Mouse (Mus musculus): ENCODE measurements around the gene Runx1.

The Runx1 gene

DNA sequence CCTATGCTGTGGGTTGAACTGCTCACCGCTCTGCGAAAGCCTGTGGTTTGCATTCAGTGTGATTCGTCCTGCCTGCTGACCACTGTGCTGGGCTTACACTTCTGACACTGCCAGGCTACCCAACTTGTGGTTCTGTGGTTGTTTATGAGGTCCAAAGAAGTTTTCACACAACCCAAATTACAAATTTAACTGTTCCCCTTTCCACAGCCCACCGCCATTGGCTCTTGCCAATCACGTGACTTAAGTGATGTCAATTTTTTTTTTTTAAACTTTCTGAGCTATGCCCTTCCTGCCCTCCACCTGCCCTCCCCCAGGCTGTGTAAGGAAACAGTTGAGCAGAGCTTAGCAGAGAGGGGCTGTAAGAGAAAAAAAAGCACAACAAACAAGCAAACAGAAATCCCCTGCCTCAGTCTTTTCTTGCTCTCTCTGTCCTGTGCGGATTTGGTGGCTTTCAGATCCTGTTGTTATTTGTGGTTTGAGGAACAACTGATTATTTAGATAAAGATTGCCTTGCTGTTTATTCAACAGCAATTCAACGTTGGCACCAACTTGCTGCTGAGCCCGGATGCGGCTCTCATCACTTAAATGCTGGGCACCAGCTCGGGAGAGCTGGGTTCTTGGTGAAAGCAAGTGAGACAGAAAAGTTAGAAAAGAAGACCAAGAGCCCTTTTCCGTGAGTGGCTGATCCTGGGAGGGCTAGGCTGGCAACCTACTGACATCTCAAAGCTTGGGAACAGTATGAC, at the start of gene Runx1:
Gene Runx1 (minus strand): TSS at position 242 of the 743 bp plus-strand sequence.
- peak; percentile 93 for DNase-seq (ENCODE audit: low read depth, low spot score)
- Histone ChIP-seq H3K36me3 (ENCODE audit: control insufficient read depth, insufficient read depth, low read length, poor library complexity, severe bottlenecking) (no peaks in the 10 kb centered on the region; the same call in 1 of the 2 replicates), H3K27me3 (ENCODE audit: control insufficient read depth, insufficient read depth, low read length, poor library complexity, severe bottlenecking) (no peaks in the 10 kb centered on the region)

DNA sequence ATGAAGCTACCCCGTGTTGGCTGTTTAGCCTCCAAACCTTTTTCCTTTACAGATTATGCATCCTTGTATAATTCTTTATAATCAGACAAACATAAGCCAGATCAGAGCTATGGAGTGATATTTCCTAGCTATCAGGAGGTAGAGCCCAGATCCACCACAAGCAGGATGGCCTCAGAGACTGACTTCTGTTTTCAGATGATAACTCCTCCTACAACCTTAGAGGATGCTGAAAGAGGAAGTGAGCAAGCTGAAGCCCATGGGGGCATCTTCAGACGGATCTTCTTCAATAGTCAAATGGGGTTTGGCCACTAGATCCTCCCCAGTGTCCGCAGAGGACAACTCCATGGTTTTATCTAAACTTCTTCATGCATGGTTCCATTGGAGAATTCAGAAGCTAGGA, 48.1 kb upstream of the Runx1 start:
- no peaks in the 10 kb centered on the region for H3K36me3 ChIP-seq (ENCODE audit: control insufficient read depth, insufficient read depth, low read length, poor library complexity, severe bottlenecking)
- DNase-seq (ENCODE audit: low read depth, low spot score): peak; percentile 82
- no peaks in the 10 kb centered on the region for H3K27me3 ChIP-seq (ENCODE audit: control insufficient read depth, insufficient read depth, low read length, poor library complexity, severe bottlenecking)

DNA sequence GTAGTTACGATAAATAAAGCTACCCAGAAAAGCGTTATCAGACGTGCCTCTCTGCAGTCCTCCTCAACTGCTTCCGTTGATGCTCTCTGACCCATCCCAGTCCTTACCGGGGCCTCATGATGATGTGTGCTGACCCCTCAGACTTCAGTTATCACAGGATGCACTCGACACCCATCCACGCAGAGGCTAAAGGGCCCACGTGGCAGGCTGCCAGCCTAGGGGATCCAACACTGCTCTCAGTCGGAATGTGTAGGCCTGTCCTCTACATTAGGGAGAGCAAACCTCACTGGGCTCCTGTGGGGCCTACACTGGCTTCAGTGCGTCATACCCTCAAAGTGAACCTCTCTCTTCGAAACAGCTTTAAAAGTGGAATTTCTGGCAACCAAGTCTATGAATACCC, 45.8 kb upstream of the Runx1 start:
- H3K36me3 ChIP-seq (ENCODE audit: control insufficient read depth, insufficient read depth, low read length, poor library complexity, severe bottlenecking): no peaks in the 10 kb centered on the region
- no peak for DNase-seq (ENCODE audit: low read depth, low spot score)
- H3K27me3 ChIP-seq (ENCODE audit: control insufficient read depth, insufficient read depth, low read length, poor library complexity, severe bottlenecking): no peaks in the 10 kb centered on the region

DNA sequence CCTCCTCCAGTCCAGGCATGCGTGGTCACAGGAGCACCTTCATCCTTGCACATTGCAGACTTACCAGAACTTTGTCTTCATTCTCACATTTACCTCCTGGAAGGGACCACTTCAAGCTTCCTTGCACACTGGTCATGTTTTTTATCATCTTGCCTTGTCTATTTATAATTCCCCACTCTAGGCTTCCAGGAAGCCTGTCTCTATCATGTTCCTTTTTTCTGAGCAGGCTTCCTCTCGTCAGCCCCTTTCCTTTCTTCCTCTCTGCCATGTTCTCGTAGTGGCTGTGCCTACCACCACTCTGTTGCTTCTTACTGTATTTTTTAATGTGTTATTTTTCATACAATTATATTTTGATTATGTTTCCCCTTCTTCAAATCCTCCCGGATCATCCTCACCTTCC, 42.6 kb upstream of the Runx1 start:
- Histone ChIP-seq H3K27me3 (ENCODE audit: control insufficient read depth, insufficient read depth, low read length, poor library complexity, severe bottlenecking) (no peaks in the 10 kb centered on the region), H3K36me3 (ENCODE audit: control insufficient read depth, insufficient read depth, low read length, poor library complexity, severe bottlenecking) (no peaks in the 10 kb centered on the region)
- peak; percentile 27 for DNase-seq (ENCODE audit: low read depth, low spot score)

DNA sequence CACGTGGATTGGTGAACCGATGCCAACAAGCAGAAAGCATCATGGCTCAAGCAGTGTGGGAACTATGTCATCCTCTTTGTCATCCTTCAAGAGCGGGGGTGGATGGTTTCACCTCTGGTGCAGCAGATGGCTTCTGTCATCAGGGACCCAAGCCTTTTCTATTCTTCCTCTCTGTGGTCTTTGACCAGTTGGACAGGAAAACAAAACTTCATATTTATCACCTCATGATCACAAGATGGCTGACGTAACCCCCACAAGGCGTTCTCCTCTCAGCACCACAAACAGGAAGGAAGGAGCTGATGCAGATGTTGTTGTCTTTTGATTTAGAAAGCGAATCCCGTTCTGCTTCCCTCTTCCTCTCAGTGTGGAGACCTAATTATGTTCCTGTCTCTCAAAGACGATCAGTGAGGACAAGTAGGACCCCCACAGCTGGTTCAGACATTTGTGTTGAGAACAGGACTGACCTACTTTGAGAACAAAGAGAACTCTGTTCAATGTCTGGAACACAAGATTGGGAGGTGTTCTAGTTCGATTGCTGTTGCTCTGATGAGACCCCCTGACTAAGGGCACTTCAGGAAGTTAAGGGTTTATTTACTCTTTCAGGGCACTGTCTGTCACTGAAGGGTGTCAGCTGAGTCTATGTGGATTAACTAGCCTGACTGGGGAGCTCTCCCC, 41.4 kb upstream of the Runx1 start:
- peak; percentile 81 for DNase-seq (ENCODE audit: low read depth, low spot score)
- Histone ChIP-seq H3K36me3 (ENCODE audit: control insufficient read depth, insufficient read depth, low read length, poor library complexity, severe bottlenecking) (no peaks in the 10 kb centered on the region), H3K27me3 (ENCODE audit: control insufficient read depth, insufficient read depth, low read length, poor library complexity, severe bottlenecking) (no peaks in the 10 kb centered on the region)

DNA sequence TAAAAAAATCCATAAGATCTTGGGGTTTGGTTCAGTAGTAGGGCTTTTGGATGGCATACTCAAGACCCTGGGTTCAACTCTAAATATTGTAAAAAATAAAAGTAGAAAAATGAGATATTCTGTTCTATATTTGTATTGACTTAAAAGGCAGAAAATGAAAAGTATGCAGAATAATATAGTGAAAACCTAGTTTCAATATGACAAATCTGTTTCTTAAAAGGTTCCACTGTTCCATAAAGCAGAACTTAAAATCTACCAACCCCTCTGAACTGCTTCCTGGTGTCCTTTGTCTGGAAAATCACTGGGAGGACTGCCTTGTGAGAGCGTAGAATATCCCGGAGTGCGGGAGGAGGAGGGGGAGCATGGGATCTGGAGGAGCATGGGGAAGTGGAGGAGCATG, 39.4 kb upstream of the Runx1 start:
- peak; percentile 19 for DNase-seq (ENCODE audit: low read depth, low spot score)
- H3K36me3 ChIP-seq (ENCODE audit: control insufficient read depth, insufficient read depth, low read length, poor library complexity, severe bottlenecking): no peaks in the 10 kb centered on the region
- no peaks in the 10 kb centered on the region for H3K27me3 ChIP-seq (ENCODE audit: control insufficient read depth, insufficient read depth, low read length, poor library complexity, severe bottlenecking)

DNA sequence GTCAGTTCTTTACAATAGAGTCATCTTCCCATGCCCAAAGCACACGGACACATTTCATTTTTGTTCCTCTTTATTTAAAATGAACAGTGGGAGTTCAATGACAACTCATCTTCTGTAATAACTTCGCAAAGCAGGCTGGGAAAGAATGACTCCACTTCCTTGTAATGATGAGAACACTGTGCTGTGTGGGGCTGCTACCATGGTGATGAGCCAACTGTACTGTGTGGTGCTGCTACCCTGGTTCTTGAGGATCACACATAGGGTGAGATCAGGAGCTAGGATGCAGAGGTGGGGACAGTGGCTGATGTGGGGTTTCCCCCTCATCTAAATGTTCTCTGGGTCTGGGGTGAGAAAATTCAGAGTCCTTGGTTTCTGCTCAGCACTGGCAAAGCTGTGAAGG, 38.2 kb upstream of the Runx1 start:
- peak; percentile 50 for DNase-seq (ENCODE audit: low read depth, low spot score)
- no peaks in the 10 kb centered on the region for H3K27me3 ChIP-seq (ENCODE audit: control insufficient read depth, insufficient read depth, low read length, poor library complexity, severe bottlenecking)
- H3K36me3 ChIP-seq (ENCODE audit: control insufficient read depth, insufficient read depth, low read length, poor library complexity, severe bottlenecking): no peaks in the 10 kb centered on the region

DNA sequence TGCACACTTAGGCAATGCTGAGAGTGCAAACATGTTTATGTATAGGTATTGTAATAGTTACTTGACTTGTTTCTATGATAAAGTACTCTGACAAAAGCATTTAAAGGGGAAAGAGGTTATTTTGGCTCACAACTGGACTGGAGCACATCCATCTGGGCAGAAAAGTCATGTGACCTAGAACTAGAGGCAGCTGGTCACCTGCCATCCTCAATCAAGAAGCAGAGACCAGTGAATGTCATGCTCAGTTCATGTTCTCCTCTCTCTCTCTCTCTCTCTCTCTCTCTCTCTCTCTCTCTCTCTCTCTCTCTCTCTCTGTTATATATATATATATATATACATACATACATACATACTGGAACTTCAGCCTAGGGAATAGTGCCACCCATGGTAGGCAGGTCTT, 37.2 kb upstream of the Runx1 start:
- Histone ChIP-seq H3K27me3 (ENCODE audit: control insufficient read depth, insufficient read depth, low read length, poor library complexity, severe bottlenecking) (no peaks in the 10 kb centered on the region), H3K36me3 (ENCODE audit: control insufficient read depth, insufficient read depth, low read length, poor library complexity, severe bottlenecking) (no peaks in the 10 kb centered on the region)
- DNase-seq (ENCODE audit: low read depth, low spot score): no peak

DNA sequence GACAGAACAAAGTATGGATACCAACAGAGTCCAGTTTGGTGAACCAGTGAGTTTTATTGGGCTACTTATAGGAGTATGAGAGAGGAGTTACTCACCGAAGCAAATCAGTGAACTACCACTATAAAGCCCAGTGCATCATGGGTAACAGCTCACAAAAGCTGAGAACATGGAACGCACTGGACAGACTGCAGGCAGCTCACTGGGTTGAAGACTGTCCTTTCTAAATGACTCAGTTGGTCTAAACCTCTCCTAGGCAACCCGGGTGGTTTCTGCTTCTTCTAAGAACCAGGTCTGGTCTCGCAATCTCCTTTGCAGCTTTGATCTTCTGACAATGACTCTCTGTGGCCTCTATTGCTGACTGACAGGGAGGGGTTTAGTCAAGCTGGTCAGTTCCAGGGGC, 36.5 kb upstream of the Runx1 start:
- no peak for DNase-seq (ENCODE audit: low read depth, low spot score)
- no peaks in the 10 kb centered on the region for H3K36me3 ChIP-seq (ENCODE audit: control insufficient read depth, insufficient read depth, low read length, poor library complexity, severe bottlenecking)

DNA sequence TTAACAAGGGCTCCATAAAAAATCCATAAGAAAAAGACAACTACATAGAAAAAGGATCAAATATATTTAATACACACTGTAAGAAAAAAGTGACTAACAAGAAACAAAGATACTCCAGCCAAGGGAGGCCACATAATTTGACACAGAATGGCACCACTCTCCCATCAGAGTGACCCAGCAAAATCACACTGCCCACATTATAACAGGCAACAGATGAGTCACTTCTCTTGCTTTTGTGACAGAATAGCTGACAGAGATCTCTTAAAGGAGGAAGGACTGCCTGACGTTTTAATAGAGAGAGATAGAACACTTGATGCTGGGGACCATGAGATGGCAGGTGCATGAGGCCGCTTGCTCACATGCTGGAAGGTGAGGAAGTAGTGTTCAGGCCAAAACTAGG, 35.6 kb upstream of the Runx1 start:
- no peak for DNase-seq (ENCODE audit: low read depth, low spot score)
- no peaks in the 10 kb centered on the region for H3K27me3 ChIP-seq (ENCODE audit: control insufficient read depth, insufficient read depth, low read length, poor library complexity, severe bottlenecking)
- H3K36me3 ChIP-seq (ENCODE audit: control insufficient read depth, insufficient read depth, low read length, poor library complexity, severe bottlenecking): no peaks in the 10 kb centered on the region

More for the DNA sequence above, 36.5 kb upstream of the Runx1 start:
- H3K27me3 ChIP-seq (ENCODE audit: control insufficient read depth, insufficient read depth, low read length, poor library complexity, severe bottlenecking): no peaks in the 10 kb centered on the region

DNA sequence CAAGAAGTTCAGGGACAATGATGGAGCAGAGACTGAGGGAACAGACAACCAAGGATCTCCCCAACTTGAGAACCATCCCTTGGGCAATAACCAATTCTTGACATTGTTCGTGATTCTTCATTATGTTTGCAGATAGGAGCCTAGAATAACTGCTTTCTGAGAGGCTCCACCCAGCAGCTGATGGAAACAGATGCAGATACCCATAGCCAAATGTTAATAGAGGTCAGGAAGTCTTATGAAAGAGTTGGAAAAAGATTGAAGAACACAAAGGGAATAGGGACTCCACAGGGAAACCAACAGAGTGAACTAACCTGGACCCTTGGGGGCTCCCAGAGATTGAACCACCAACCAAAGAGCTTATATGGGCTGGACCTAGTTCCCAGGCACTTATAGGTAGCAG, 34.7 kb upstream of the Runx1 start:
- H3K36me3 ChIP-seq (ENCODE audit: control insufficient read depth, insufficient read depth, low read length, poor library complexity, severe bottlenecking): no peaks in the 10 kb centered on the region
- H3K27me3 ChIP-seq (ENCODE audit: control insufficient read depth, insufficient read depth, low read length, poor library complexity, severe bottlenecking): no peaks in the 10 kb centered on the region
- DNase-seq (ENCODE audit: low read depth, low spot score): no peak

DNA sequence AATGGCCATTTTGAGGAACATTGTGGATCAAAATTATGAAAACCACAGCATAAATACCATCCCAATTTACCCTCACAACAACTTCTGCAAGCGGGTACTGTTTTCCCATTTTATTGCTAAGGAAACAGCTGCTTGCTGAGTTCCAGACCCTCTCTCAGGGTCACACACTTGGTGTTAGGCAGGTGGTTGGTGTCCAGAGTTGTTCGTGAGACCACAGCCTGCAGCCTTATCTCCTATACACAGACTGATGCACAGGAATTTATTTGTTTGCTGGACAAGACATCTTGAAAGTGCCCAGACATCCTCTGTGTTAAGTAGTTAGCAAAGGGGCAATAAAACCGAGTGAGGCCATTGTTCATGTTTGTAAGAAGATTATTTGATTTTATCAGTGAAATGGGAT, 30.8 kb upstream of the Runx1 start:
- Histone ChIP-seq H3K27me3 (ENCODE audit: control insufficient read depth, insufficient read depth, low read length, poor library complexity, severe bottlenecking) (no peaks in the 10 kb centered on the region), H3K36me3 (ENCODE audit: control insufficient read depth, insufficient read depth, low read length, poor library complexity, severe bottlenecking) (no peaks in the 10 kb centered on the region)
- DNase-seq (ENCODE audit: low read depth, low spot score): no peak

DNA sequence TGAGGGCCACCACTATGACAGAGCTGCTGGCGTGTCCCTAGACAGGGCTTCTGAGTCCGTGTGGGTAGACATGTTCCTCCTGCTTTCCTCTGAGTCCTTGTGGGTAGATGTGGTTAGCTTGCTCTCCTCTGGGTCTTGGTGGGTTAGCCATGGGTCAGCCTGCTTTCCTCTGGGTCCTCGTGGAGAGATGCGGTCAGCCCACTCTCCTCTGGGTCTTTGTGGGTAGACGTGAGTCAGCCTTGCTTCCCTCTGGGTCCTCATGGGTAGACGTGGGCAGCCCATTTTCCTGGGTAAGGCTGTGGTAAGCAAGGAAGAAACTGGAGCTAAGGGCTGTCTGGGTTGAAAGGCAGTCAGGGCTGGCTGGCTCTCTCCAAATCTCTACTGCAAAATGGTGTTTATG, 26.3 kb upstream of the Runx1 start:
- no peak for DNase-seq (ENCODE audit: low read depth, low spot score)
- Histone ChIP-seq H3K27me3 (ENCODE audit: control insufficient read depth, insufficient read depth, low read length, poor library complexity, severe bottlenecking) (no peaks in the 10 kb centered on the region), H3K36me3 (ENCODE audit: control insufficient read depth, insufficient read depth, low read length, poor library complexity, severe bottlenecking) (no peaks in the 10 kb centered on the region)

DNA sequence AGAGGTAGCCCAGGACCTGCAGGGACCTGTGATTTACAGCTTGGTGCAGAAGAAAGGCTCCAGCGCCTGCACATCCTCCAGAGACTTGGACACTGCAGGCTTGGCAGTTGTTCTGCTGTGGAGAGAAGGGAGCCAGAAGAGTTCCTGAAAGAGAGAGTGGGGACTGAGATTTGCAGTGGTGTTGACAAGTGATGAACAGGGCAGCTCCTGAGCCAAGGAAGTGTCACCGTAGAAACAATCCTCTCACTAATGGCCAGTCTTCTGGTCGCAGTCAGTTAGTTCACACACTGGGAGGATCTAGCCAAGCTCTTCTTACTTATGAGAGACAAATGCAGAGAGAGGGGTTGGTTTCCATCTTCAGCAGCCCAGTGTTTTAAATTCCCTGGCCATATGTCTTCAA, 24.5 kb upstream of the Runx1 start:
- no peaks in the 10 kb centered on the region for H3K36me3 ChIP-seq (ENCODE audit: control insufficient read depth, insufficient read depth, low read length, poor library complexity, severe bottlenecking)
- no peak for DNase-seq (ENCODE audit: low read depth, low spot score)
- H3K27me3 ChIP-seq (ENCODE audit: control insufficient read depth, insufficient read depth, low read length, poor library complexity, severe bottlenecking): no peaks in the 10 kb centered on the region

DNA sequence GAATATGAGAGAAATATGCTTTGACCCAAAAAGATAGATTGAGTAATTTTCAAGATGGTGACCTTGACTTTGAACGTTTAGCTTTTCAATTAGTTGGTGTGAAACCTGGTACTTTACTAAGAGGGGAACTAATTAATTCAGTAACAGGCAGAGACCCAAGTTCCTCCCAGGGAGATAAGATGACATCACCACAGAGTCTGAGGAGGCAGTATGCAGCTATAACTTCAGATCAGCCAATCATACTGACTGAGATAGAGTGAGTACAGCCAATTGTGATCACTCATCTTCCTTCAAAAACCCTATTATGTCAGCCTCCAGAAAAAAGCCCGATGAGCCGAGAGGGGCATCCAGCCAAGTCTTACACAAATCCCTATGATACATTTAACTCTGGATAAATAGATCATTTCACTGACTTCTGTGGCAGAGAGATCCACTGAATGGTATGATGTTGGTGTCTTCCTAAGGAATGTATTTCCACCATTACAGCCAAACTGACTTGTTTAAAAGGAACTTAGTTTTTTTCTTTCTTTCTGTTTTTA, 21.9 kb upstream of the Runx1 start:
- Histone ChIP-seq H3K36me3 (ENCODE audit: control insufficient read depth, insufficient read depth, low read length, poor library complexity, severe bottlenecking) (no peaks in the 10 kb centered on the region), H3K27me3 (ENCODE audit: control insufficient read depth, insufficient read depth, low read length, poor library complexity, severe bottlenecking) (no peaks in the 10 kb centered on the region)
- peak; percentile 18 for DNase-seq (ENCODE audit: low read depth, low spot score)

Data from splenic B cell, adult 2 months (primary cell).